Mouse (Mus musculus) midbrain, embryonic 14.5 days (tissue): ENCODE results near the gene Ncf1. TPM values are rescaled to one million over a fixed set of nuclear protein-coding genes. Genes with fewer than 3 reads are reported as not detected.

Experiments
- polyA plus RNA-seq: library from polyadenylated mRNA; unstranded; fragments of >200 nt; fragmentation: Nextera tagmentation; extraction: Ambion mirVana; gene quantifications from 2 replicates; pipeline ENCODE4 v1.2.1, GENCODE M21; 2014

The Ncf1 gene
- polyA plus RNA-seq, 1 experiment from 2014 or later: 2.8 TPM

Other genes starting within 250 kb of the Ncf1 start
- gene Castor2, start 129.9 kb downstream of the Ncf1 start, polyA plus RNA-seq: 31.7 and 33.2 TPM in 2 replicates
- gene Rcc1l, start 52.9 kb downstream of the Ncf1 start, polyA plus RNA-seq: 16.2 and 22.8 TPM in 2 replicates
- gene Gtf2ird2, start 45.6 kb downstream of the Ncf1 start, polyA plus RNA-seq: 12.9 and 13.4 TPM in 2 replicates
- gene Gtf2i, start 85.1 kb upstream of the Ncf1 start, polyA plus RNA-seq: 121 and 150 TPM in 2 replicates
- gene Gtf2ird1, start 227.1 kb upstream of the Ncf1 start, polyA plus RNA-seq: 75.1 and 75.5 TPM in 2 replicates